Mouse (Mus musculus): ENCODE measurements around the gene Tns3.
A peak's percentile ranks its signal among the peaks of the same experiment; 100 is the strongest.

Gene Tns3

GRCm38 (mm10) chr11:8432941-8433340 lies 231.4 kb downstream of the Tns3 start:
- DNase-seq, result peak in 1 of 2 experiments; percentile 1

- peak in 1 of 2 experiments; percentile 2 for DNase-seq
These were observed 236.7 kb downstream of the Tns3 start for GRCm38 (mm10) chr11:8427660-8428059.

DNA sequence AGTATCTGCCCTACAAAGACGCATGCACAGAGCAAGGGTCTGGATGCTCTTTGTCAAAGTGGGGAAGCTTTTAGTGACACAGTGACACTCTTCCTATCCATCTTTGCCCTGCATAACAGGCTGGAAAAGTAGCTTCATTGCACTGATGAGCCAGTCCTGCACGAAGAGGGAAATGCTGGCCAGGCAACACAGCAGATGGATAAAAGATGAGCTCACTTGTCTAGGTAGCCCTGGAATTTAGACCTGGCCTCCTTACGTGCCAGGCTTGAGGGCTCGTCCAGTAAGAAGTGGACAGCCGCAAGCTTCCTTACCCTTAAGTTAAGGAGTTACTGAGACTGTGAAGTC lies 239.1 kb downstream of the Tns3 start:
- DNase-seq, result peak in 1 of 2 experiments; percentile 52

- peak; percentile 88 to 89 for DNase-seq
These were observed 239.8 kb downstream of the Tns3 start for GRCm38 (mm10) chr11:8424342-8425225.

DNA sequence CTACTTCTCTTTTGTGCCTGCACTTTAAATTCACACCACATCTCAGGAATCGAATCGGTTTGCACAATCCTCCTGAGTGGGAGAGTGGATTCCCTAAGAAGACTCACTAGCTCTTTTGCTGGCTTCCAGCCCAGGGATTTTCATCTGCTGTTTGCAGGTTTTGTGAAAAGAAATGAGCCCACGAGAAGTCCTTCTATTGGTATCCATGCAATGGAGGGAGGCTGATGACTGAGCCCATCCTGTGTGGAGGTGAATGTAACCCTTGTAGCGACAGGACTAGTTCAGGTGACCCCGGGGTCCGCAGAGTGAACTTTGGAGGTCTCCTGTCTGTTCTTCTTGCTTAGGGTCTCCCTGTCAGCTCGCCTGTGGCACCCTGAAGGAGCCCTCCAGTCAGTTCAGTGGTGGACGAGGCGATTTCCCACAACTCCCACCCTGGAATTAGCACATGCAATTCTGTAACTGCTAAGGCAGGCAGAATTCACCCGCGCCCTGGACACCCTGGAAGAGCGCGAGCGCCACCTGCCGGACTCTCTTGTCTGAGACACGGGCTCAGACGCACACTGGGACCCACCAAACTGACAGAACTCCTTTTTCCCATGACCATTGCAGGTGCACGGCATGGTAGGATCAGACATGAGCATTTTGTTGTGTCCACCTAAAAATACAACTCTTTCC lies 259.0 kb downstream of the Tns3 start:
- DNase-seq, result peak; percentile 82 to 88

- DNase-seq, result no peak
These were observed 263.0 kb downstream of the Tns3 start for GRCm38 (mm10) chr11:8401328-8401727.

DNA sequence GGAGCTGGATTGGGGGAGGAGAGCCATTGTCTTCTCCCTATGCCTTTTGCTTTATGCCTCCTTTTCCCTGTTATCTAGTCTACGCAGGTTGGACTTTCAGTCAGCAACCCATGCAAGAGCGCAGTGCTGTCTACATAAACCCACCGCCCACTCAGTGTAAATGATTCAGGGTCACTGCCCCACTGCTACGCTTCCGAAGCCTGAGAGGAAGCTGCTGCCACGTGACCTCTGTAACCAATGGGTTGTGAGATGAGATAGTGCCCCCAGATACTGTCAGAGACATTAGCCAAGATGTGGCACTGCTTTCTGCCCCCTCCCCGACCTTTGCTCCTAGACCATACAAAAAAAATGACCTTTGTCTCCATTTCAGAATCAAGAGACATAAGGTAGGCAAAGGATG lies 268.0 kb downstream of the Tns3 start:
- DNase-seq, result no peak

DNA sequence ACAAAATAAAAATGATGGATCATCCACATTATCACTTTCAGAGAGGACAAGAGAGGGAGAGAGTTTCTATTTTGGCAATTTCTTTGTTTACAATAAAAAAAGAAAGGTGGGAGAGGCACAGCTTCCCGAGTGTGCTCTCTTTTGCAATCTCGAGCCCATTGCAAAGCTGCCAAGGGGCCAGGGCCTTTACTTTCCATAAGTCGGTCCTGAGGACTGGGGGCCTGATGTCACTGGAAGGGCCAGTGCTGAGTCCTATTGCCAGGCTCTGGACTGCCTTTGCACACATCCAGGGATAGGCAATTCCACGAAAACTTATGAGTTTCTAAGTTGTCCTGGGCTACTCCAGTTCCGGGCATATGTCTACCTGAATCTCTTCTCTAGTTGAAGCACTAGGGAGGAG lies 272.8 kb downstream of the Tns3 start:
- no peak for DNase-seq

GRCm38 (mm10) chr11:8385891-8386405 lies 278.4 kb downstream of the Tns3 start:
- DNase-seq, result no peak

Data from cerebellum, postnatal 14 days (tissue).